Comparison of ENCODE assay signal across 16 mouse cellular contexts in the genomic region with DNA sequence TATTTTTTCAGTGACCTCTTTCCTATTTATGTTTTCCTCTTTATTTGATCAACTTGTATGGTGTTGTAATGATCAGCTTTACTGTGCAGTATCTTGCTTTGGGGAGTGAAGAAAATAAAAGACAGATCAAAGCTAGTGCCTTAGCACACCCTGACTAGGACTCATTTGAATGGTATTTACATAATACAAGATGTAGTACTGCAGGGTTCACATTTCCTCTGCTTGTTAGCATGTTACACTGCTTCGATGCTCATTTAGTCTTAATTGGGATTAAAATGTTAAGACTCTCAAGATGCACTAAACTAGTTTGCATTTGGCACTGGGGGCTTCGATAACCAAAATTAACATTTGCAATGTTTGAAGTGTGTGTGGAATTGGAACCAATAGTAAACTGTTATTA.
DNase-seq lines count a peak whose midpoint lies in the region; ATAC-seq and TF ChIP-seq lines count a peak whose summit lies in the region.
"Had no signal": no experiment of that assay in that cellular context is flagged by ENCODE, and none has a peak within 500 bp of the region (broad histone marks: within the 10 kb centered on the region; RNA-seq: fewer than 3 reads in every experiment).

No protein-coding gene starts in this region.

- no peaks in the 10 kb centered on the region for H3K27me3 ChIP-seq in forebrain, embryonic 13.5 days
- H3K27me3 ChIP-seq in forebrain, postnatal 0 days (ENCODE audit: insufficient read depth, low read length), result no peaks in the 10 kb centered on the region
- H3K27me3 ChIP-seq in forebrain, embryonic 15.5 days, result no peaks in the 10 kb centered on the region
- H3K27me3 ChIP-seq in forebrain, embryonic 11.5 days (ENCODE audit: control insufficient read depth, insufficient read depth, low read length), result no peaks in the 10 kb centered on the region
- H3K27me3 ChIP-seq: embryonic facial prominence, embryonic 12.5 days had no signal

- H3K9ac ChIP-seq in forebrain, embryonic 13.5 days, result no peak overlapping the region
- H3K9ac ChIP-seq in forebrain, postnatal 0 days, result no peak overlapping the region
- no peak overlapping the region for H3K9ac ChIP-seq in forebrain, embryonic 15.5 days (replicated peaks)
- H3K9ac ChIP-seq in forebrain, embryonic 11.5 days (ENCODE audit: low read length), result no peak overlapping the region
- H3K9ac ChIP-seq: embryonic facial prominence, embryonic 12.5 days had no signal

- H3K4me3 ChIP-seq in forebrain, embryonic 13.5 days, result no peak overlapping the region
- no peak overlapping the region for H3K4me3 ChIP-seq in forebrain, postnatal 0 days (ENCODE audit: low read depth, low read length)
- no peak overlapping the region for H3K4me3 ChIP-seq in forebrain, embryonic 15.5 days
- H3K4me3 ChIP-seq in forebrain, embryonic 11.5 days (ENCODE audit: low read depth, low read length), result no peak overlapping the region
- H3K4me3 ChIP-seq: embryonic facial prominence, embryonic 10.5 days; embryonic facial prominence, embryonic 12.5 days had no signal

- ATAC-seq in forebrain, embryonic 13.5 days, result peak; percentile 59; the same call in 1 of the 2 replicates
- ATAC-seq in forebrain, postnatal 0 days, result no peak
- peak; percentile 63; the same call in 1 of the 2 replicates for ATAC-seq in forebrain, embryonic 15.5 days (replicated peaks)
- ATAC-seq in forebrain, embryonic 11.5 days (replicated peaks; ENCODE audit: low FRiP score), result no peak

- H3K4me1 ChIP-seq in forebrain, embryonic 13.5 days, result peaks cover 4% of the 10 kb centered on the region; the same call in 1 of the 2 replicates
- no peaks in the 10 kb centered on the region for H3K4me1 ChIP-seq in forebrain, postnatal 0 days (ENCODE audit: insufficient read depth)
- peaks cover 6% of the 10 kb centered on the region; the same call in 1 of the 2 replicates for H3K4me1 ChIP-seq in forebrain, embryonic 15.5 days
- 0 out of 2 replicates have a peak, but pooled peaks cover 1% of the 10 kb centered on the region for H3K4me1 ChIP-seq in forebrain, embryonic 11.5 days (replicated peaks; ENCODE audit: control insufficient read depth, insufficient read depth, low read length)
- H3K4me1 ChIP-seq: embryonic facial prominence, embryonic 10.5 days; embryonic facial prominence, embryonic 12.5 days had no signal

- no peak overlapping the region for H3K4me2 ChIP-seq in forebrain, embryonic 13.5 days
- H3K4me2 ChIP-seq in forebrain, postnatal 0 days (ENCODE audit: low read depth), result no peak overlapping the region
- no peak overlapping the region for H3K4me2 ChIP-seq in forebrain, embryonic 15.5 days (replicated peaks)
- H3K4me2 ChIP-seq in forebrain, embryonic 11.5 days (ENCODE audit: low read depth, low read length, severe bottlenecking), result no peak overlapping the region
- H3K4me2 ChIP-seq: embryonic facial prominence, embryonic 12.5 days had no signal

- no peaks in the 10 kb centered on the region for H3K9me3 ChIP-seq in forebrain, embryonic 13.5 days (replicated peaks)
- no peaks in the 10 kb centered on the region for H3K9me3 ChIP-seq in forebrain, postnatal 0 days (ENCODE audit: low read length)
- H3K9me3 ChIP-seq in forebrain, embryonic 15.5 days, result no peaks in the 10 kb centered on the region
- H3K9me3 ChIP-seq in forebrain, embryonic 11.5 days (ENCODE audit: control insufficient read depth, low read length), result no peaks in the 10 kb centered on the region
- H3K9me3 ChIP-seq: embryonic facial prominence, embryonic 10.5 days; embryonic facial prominence, embryonic 12.5 days had no signal

- no peak for TF ChIP-seq CTCF in forebrain, postnatal 0 days (IDR thresholded peaks at IDR 0.05; ENCODE audit: low read depth)
- no peak for TF ChIP-seq CTCF in brain, embryonic 14.5 days (IDR thresholded peaks at IDR 0.05; ENCODE audit: borderline replicate concordance, extremely low read depth, insufficient read depth, insufficient read length)

- no peak for DNase-seq in forebrain, postnatal 0 days
- no peak for DNase-seq in forebrain, embryonic 11.5 days (ENCODE audit: low spot score)
- DNase-seq in brain, embryonic 14.5 days (ENCODE audit: low read depth), result peak; percentile 44
- DNase-seq: adrenal gland, adult 2 months; adrenal gland, postnatal 10 days; adrenal gland, postnatal 25 days; B cell, adult 2 months; cerebellum, adult 11-12 months; cerebellum, adult 2 months; cerebellum, adult 9-10 months; cerebellum, postnatal 10 days; cerebellum, postnatal 25 days had no signal

- no peak overlapping the region for H3K27ac ChIP-seq in forebrain, embryonic 13.5 days
- H3K27ac ChIP-seq in forebrain, postnatal 0 days (ENCODE audit: low read depth, low read length), result no peak overlapping the region
- H3K27ac ChIP-seq in forebrain, embryonic 15.5 days (replicated peaks), result no peak overlapping the region
- no peak overlapping the region for H3K27ac ChIP-seq in forebrain, embryonic 11.5 days (ENCODE audit: low read depth, low read length)
- H3K27ac ChIP-seq: embryonic facial prominence, embryonic 10.5 days; embryonic facial prominence, embryonic 12.5 days had no signal

- TF ChIP-seq POLR2A in brain, embryonic 14.5 days (IDR thresholded peaks at IDR 0.05; ENCODE audit: borderline replicate concordance, extremely low read depth, insufficient read depth, insufficient read length, poor library complexity, severe bottlenecking), result no peak

- 49% methylated on average over 2 of the region's 2 CpGs for WGBS in forebrain, embryonic 13.5 days
- 25% methylated on average over 2 of the region's 2 CpGs for WGBS in forebrain, postnatal 0 days
- WGBS in forebrain, embryonic 15.5 days, result 28% methylated on average over 2 of the region's 2 CpGs
- WGBS in forebrain, embryonic 11.5 days, result 79% methylated on average over 2 of the region's 2 CpGs

- no peaks in the 10 kb centered on the region for H3K36me3 ChIP-seq in forebrain, embryonic 13.5 days (ENCODE audit: poor library complexity, severe bottlenecking)
- H3K36me3 ChIP-seq in forebrain, postnatal 0 days (ENCODE audit: insufficient read depth), result no peaks in the 10 kb centered on the region
- H3K36me3 ChIP-seq in forebrain, embryonic 15.5 days, result no peaks in the 10 kb centered on the region
- no peaks in the 10 kb centered on the region for H3K36me3 ChIP-seq in forebrain, embryonic 11.5 days (ENCODE audit: control insufficient read depth, insufficient read depth, low read length)
- H3K36me3 ChIP-seq: embryonic facial prominence, embryonic 10.5 days; embryonic facial prominence, embryonic 12.5 days had no signal

Comparison
In these comparisons a context has a peak if more than half of its experiments do, and no peak if none do; other contexts are left out.
1. ATAC-seq: peak in forebrain, embryonic 13.5 days (single experiment) and forebrain, embryonic 15.5 days (single experiment); none in forebrain, postnatal 0 days (single experiment) and forebrain, embryonic 11.5 days (single experiment).